Mouse (Mus musculus) megakaryocyte, embryonic 14.5 days (primary cell): ENCODE results near the gene Afap1.

ENCODE experiments used
- FLI1 ChIP-seq: IDR thresholded peaks from 2 replicates; pipeline ENCODE4 v1.6.1; 2012; ENCODE audit warnings: low read length, inconsistent platforms, mixed read lengths
- GATA1 ChIP-seq: IDR thresholded peaks from 3 replicates; pipeline ENCODE4 v1.6.1; 2012; ENCODE audit warnings: mixed read lengths, low read length, inconsistent platforms, borderline replicate concordance

- TF ChIP-seq GATA1: no peak
- no peak for TF ChIP-seq FLI1
Measured at GRCm38 (mm10) chr5:36033531-36034426, 140.7 kb downstream of the Afap1 start.
